21 mouse cellular contexts compared by ENCODE assay signal in the genomic region with DNA sequence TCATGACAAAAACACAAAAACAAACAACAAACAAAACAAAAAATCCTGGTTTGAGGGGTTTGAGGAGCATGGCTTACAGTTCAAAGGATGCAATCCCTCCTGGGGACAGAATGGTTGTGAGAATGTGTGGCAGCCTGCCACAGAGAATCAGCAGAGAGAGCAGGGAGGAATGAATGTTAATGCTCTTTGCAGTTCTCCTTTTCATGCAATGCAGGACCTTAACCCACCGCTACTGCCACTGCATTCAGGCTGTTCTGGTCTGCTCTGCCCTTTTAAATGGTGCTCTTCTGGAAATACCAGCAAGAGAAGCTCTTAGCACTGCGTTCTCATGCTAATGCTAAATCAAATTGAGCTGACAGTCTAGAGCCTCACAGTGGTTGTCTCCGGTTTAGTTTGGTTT.
DNase-seq lines count a peak whose midpoint lies in the region; TF ChIP-seq lines count a peak whose summit lies in the region.
"Had no signal": no experiment of that assay in that cellular context is flagged by ENCODE, and none has a peak within 500 bp of the region (broad histone marks: within the 10 kb centered on the region; RNA-seq: fewer than 3 reads in every experiment).

No protein-coding gene starts in this region.

- no peak overlapping the region for H3K27ac ChIP-seq in layer of hippocampus, adult 2 months
- H3K27ac ChIP-seq: heart, embryonic 15.5 days; limb, embryonic 12.5 days; neural tube, embryonic 13.5 days had no signal

- TF ChIP-seq CTCF in layer of hippocampus, adult 2 months (conservative IDR thresholded peaks at IDR 0.05) = peak; percentile 26; the same call in 1 of the 2 replicates

- intact Hi-C loops in heart, postnatal 14 days (cut with DNase I) = no loop called here

- H3K4me3 ChIP-seq in layer of hippocampus, adult 2 months = no peak overlapping the region
- H3K4me3 ChIP-seq: heart, embryonic 15.5 days; limb, embryonic 12.5 days; myocyte; neural tube, embryonic 13.5 days had no signal

- peak; percentile 12 to 49 for DNase-seq in adrenal gland, adult (ENCODE audit: inconsistent age in 2 of 2, low spot score in 1 of 2)
- no peak for DNase-seq in adrenal gland, postnatal 4 days (ENCODE audit: low spot score in 2 of 2)
- no peak for DNase-seq in layer of hippocampus, adult 2 months (ENCODE audit: low spot score in 2 of 2)
- DNase-seq in layer of hippocampus, adult 9-10 months (ENCODE audit: low spot score) = no peak
- DNase-seq in ES-CJ7 (ENCODE audit: low read depth, low spot score) = peak; percentile 49
- peak; percentile 64 for DNase-seq in cerebellum, adult 9-10 months
- no peak for DNase-seq in heart, postnatal 14 days
- no peak for DNase-seq in urinary bladder, adult 2 months (ENCODE audit: low spot score)
- DNase-seq: adrenal gland, adult 8-10 months; embryo, embryonic 11 days; heart, postnatal 4 days; liver, postnatal 0 days; lung, postnatal 14 days; midbrain, embryonic 14.5 days; retina, postnatal 1 day; right cerebral cortex, postnatal 4 days; thymus, postnatal 14 days had no signal

Comparison
In these comparisons a context has a peak if more than half of its experiments do, and no peak if none do; other contexts are left out.
1. DNase-seq: peak in adrenal gland, adult (2 of 2), ES-CJ7 (single experiment) and cerebellum, adult 9-10 months (single experiment); none in adrenal gland, postnatal 4 days (0 of 2), layer of hippocampus, adult 2 months (0 of 2), layer of hippocampus, adult 9-10 months (single experiment), heart, postnatal 14 days (0 of 2) and urinary bladder, adult 2 months (single experiment).